ENCODE assay signal across 10 mouse cellular contexts in genomic region chr16:32520372-32520748, GRCm38 (mm10). TPM values are rescaled to one million over a fixed set of nuclear protein-coding genes. Genes with fewer than 3 reads are reported as not detected.
DNase-seq lines count a peak whose midpoint lies in the region; TF ChIP-seq lines count a peak whose summit lies in the region.
"Had no signal": no experiment of that assay in that cellular context is flagged by ENCODE, and none has a peak within 500 bp of the region (broad histone marks: within the 10 kb centered on the region; RNA-seq: fewer than 3 reads in every experiment).

No protein-coding gene starts in this region.

- peaks cover 7% of the 10 kb centered on the region for H3K4me1 ChIP-seq in liver, adult 2 months (ENCODE audit: control insufficient read depth, insufficient read depth, low read length)

- H3K36me3 ChIP-seq in liver, adult 2 months (ENCODE audit: control insufficient read depth, insufficient read depth, low read length) = no peaks in the 10 kb centered on the region
- H3K36me3 ChIP-seq: limb, embryonic 15.5 days had no signal

- intact Hi-C loops in heart, postnatal 14 days (cut with DNase I) = no loop called here

- no peaks in the 10 kb centered on the region for H3K79me2 ChIP-seq in liver, adult 2 months (ENCODE audit: control insufficient read depth, insufficient read depth, low read length)

- H3K27me3 ChIP-seq in liver, adult 2 months (ENCODE audit: control insufficient read depth, insufficient read depth, low read length) = no peaks in the 10 kb centered on the region
- H3K27me3 ChIP-seq: limb, embryonic 15.5 days had no signal

- H3K9ac ChIP-seq in liver, adult 2 months (ENCODE audit: low read depth, low read length) = no peak overlapping the region
- H3K9ac ChIP-seq: limb, embryonic 15.5 days had no signal

- DNase-seq in layer of hippocampus, adult 2 months (ENCODE audit: low spot score in 2 of 2) = no peak
- DNase-seq in layer of hippocampus, adult 8-10 months (ENCODE audit: low spot score in 2 of 2) = no peak
- peak; percentile 68 for DNase-seq in MEL-GATA-1-ER (ENCODE audit: extremely low read depth, low read depth)
- peak; percentile 26 for DNase-seq in liver, adult 2 months (ENCODE audit: extremely low read depth, low read depth, low spot score)
- DNase-seq in spleen, postnatal 4 days (ENCODE audit: low spot score in 2 of 2) = peak; percentile 64 to 83
- DNase-seq in cerebellum, postnatal 14 days = no peak
- no peak for DNase-seq in adrenal gland, postnatal 36 days
- no peak for DNase-seq in heart, postnatal 14 days

- no peak for TF ChIP-seq POLR2A in liver, adult 2 months (IDR thresholded peaks at IDR 0.05; ENCODE audit: extremely low read depth, insufficient read depth, low read length)

- TF ChIP-seq CTCF in layer of hippocampus, adult 2 months (conservative IDR thresholded peaks at IDR 0.05) = no peak
- no peak for TF ChIP-seq CTCF in liver, adult 2 months (IDR thresholded peaks at IDR 0.05; ENCODE audit: low read depth, low read length)

- H3K27ac ChIP-seq in layer of hippocampus, adult 2 months = peak overlapping the region; percentile 62; the same call in 1 of the 2 replicates
- H3K27ac ChIP-seq in liver, adult 2 months (replicated peaks; ENCODE audit: insufficient read depth, low read depth, low read length) = no peak overlapping the region
- H3K27ac ChIP-seq: heart, adult 2 months; limb, embryonic 15.5 days had no signal

- 13% methylated on average over 9 of the region's 9 CpGs for WGBS in liver, adult 2 months

- H3K4me3 ChIP-seq in layer of hippocampus, adult 2 months = no peak overlapping the region
- no peak overlapping the region for H3K4me3 ChIP-seq in liver, adult 2 months (ENCODE audit: insufficient read depth, low read depth, low read length)
- H3K4me3 ChIP-seq: heart, adult 2 months; limb, embryonic 15.5 days had no signal

RNA-seq across cellular contexts. Expression of gene Zdhhc19, which starts 24.3 kb away (rescaled TPM):
- not detected for total RNA-seq in layer of hippocampus, adult 2 months (2021)
- under 1 TPM in 1 of 4 experiments, not detected in 3; 0.27 TPM for total RNA-seq in layer of hippocampus, adult 8-10 months (2022)
- not detected in 2 replicates for total RNA-seq in liver, adult 2 months (2014; rRNA removed)
- not detected in 2 replicates for polyA plus RNA-seq in liver, adult 2 months (2012; rRNA removed)
- not detected for total RNA-seq in adrenal gland, postnatal 36 days (2021)
- total RNA-seq in heart, postnatal 14 days (2021) = not detected
- total RNA-seq: heart, adult 2 months had no signal
- polyA plus RNA-seq: heart, adult 2 months; limb, embryonic 15.5 days had no signal

RNA-seq across cellular contexts. Expression of gene Slc51a, which starts 32.7 kb away (rescaled TPM):
- not detected for total RNA-seq in layer of hippocampus, adult 2 months (2021)
- not detected for total RNA-seq in layer of hippocampus, adult 8-10 months (2022)
- total RNA-seq in liver, adult 2 months (2014; rRNA removed) = not detected in 2 replicates
- polyA plus RNA-seq in liver, adult 2 months (2012; rRNA removed) = 0.06 TPM in 1 of 2 replicates, not detected in the other
- under 1 TPM in 1 of 2 experiments, not detected in 1; 0.36 TPM for total RNA-seq in adrenal gland, postnatal 36 days (2021)
- 1 to 10 TPM; 2.3 TPM for total RNA-seq in heart, postnatal 14 days (2021)

Comparison
In these comparisons a context has a peak if more than half of its experiments do, and no peak if none do; other contexts are left out.
1. DNase-seq: peak in MEL-GATA-1-ER (single experiment), liver, adult 2 months (single experiment) and spleen, postnatal 4 days (2 of 2); none in layer of hippocampus, adult 2 months (0 of 2), layer of hippocampus, adult 8-10 months (0 of 2), cerebellum, postnatal 14 days (0 of 2), adrenal gland, postnatal 36 days (0 of 2) and heart, postnatal 14 days (0 of 2).